Mouse (Mus musculus) liver (tissue): ENCODE data around the gene Egfl7.

Source experiments
- DNase-seq: peaks from one replicate; pipeline ENCODE4 v3.0.0-alpha.2; 2020; ENCODE audit warnings: mixed read lengths

Egfl7 gene

DNA sequence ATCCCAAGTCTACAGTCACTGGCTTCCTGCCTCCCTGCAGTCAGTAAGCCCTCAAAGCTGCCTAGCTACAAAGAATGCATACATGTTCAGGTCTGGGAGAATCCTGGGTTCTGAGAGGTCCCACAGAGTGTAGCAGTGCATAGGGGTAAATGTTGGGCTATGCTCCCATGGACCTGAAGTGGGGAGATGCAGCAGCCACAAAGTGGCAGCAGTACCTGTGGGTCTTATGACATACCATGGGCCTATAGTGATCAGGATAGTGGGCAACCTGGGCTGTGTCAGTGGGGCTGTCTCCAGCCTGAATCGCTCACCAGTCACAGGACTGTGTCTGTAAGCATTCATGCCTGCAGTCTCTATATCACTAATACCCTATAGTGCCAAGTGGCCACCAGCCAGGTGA, at the start of gene Egfl7:
Gene Egfl7, plus strand, starts transcription at position 301 of the 400 bp plus-strand sequence.
- no peak for DNase-seq

GRCm38 (mm10) chr2:26531829-26532228, 48.0 kb upstream of the Egfl7 start:
- no peak for DNase-seq

GRCm38 (mm10) chr2:26533249-26533648, 46.6 kb upstream of the Egfl7 start:
- no peak for DNase-seq

DNA sequence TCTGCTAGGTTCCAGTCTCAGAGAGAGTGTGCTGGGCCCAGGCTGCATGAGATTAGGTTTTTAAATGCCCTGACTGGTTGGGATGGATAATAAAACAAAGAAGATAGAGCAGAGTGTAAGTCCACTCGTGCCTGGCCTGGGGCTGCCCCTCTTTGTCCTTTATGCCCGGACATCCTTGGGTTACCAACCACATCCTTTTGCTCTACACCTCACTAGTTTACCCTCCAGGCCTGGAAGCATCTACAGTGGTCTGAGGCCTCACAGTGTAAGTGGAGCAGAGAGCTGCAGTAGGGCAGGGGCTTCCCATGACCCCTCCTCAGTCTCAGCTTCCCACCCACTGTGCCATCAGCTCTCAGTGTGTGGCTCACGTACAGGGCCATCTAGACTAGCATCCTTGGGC, 45.7 kb upstream of the Egfl7 start:
- no peak for DNase-seq

GRCm38 (mm10) chr2:26534616-26535015, 45.2 kb upstream of the Egfl7 start:
- peak; percentile 24 for DNase-seq

DNA sequence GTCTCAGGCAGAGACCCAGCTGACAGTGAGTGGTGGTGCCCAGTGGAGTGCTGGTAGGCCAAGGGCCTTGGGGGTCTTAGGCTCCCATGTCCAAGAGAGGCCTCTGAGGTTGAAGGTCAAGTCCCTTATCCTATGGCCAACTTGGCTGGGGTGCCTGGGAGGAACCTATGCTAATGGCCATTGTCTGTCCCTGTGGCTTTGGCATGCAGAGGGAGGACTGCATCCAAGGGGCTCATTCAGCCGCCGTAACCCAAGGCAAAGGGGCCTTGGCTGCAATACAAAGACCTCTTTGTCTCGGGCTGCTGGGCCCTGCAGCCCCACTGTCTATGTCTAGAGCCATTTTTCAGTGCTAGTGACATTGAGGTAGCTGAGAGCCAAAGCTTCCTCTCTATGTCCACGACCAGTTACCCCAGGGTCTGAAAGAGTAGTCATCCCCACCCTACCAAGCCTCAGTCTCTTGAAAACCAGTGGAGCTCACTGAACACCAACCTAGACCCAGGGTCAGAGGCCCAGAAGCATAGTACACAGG, 44.2 kb upstream of the Egfl7 start:
- no peak for DNase-seq

GRCm38 (mm10) chr2:26539516-26539915, 40.3 kb upstream of the Egfl7 start:
- DNase-seq, result no peak

DNA sequence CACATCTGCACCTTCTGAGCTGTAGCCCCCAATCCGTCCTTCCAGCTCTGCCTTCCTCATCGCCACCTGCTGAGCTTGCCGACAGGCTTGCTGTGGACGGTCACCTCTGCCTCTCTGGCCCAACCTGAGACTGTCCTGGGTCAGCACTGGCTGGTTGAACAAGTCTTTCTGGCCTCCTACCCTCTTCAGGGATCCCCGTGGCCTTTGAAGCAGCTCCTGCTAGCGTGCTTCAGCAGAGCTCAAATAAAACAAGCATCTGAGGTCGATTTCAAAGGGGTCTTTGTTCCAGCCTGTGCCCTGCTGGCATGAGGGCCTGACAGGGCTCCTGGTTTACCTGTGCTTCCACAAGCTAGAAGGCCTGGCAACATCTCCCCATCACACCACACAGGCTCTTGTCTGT, 39.1 kb upstream of the Egfl7 start:
- DNase-seq, result no peak

GRCm38 (mm10) chr2:26541258-26541910, 38.4 kb upstream of the Egfl7 start:
- DNase-seq, result no peak

GRCm38 (mm10) chr2:26543155-26543554, 36.7 kb upstream of the Egfl7 start:
- peak; percentile 27 for DNase-seq

DNA sequence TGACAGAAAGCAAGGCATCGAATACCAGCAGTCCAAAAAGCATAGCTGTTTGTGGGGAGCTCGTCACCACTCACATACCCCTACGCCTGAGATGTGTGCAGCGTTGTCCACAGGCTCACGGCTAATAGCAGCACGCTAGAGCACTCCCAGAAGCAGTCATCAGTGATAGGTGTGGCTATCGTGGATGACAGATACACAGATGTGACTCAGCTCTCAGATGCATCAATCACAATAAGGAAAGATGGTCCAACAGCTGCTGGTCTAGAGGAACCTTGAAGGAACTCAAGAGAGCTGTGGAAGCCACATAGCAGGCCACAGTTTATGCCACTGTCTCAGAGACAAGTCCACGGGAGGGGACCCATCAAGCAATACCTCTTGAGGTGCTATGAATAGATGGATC, 36.0 kb upstream of the Egfl7 start:
- no peak for DNase-seq

DNA sequence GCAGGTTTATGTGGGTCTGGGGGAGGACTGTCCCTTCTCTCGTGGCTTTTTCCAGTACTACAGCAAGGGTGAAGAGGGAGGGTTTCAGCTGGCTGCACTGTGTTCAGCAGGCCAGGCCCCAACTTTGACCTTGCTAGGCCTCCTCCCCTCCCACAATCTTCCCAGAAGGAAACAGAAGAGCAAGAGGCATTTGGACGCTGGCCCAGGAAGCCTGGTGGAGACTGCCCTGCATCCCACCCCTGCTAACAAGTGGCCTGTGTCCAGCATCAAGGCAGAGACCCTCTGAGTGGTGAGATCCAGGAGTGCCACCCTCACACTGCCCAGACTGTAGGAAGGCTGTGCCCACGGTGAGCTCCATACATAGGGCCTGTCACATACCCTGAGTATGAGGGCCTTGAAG, 35.5 kb upstream of the Egfl7 start:
- DNase-seq, result no peak

- peak; percentile 31 for DNase-seq
Observed at GRCm38 (mm10) chr2:26547481-26547880, 32.3 kb upstream of the Egfl7 start.

- peak; percentile 52 for DNase-seq
Observed at GRCm38 (mm10) chr2:26549801-26550200, 30.0 kb upstream of the Egfl7 start.

- no peak for DNase-seq
Observed at GRCm38 (mm10) chr2:26550205-26550604, 29.6 kb upstream of the Egfl7 start.

GRCm38 (mm10) chr2:26550777-26551176, 29.0 kb upstream of the Egfl7 start:
- DNase-seq, result no peak

GRCm38 (mm10) chr2:26551446-26551845, 28.4 kb upstream of the Egfl7 start:
- no peak for DNase-seq

- no peak for DNase-seq
Observed at GRCm38 (mm10) chr2:26552066-26552465, 27.7 kb upstream of the Egfl7 start.

- DNase-seq, result no peak
Observed at GRCm38 (mm10) chr2:26553904-26554303, 25.9 kb upstream of the Egfl7 start.

GRCm38 (mm10) chr2:26555076-26555475, 24.7 kb upstream of the Egfl7 start:
- no peak for DNase-seq

DNA sequence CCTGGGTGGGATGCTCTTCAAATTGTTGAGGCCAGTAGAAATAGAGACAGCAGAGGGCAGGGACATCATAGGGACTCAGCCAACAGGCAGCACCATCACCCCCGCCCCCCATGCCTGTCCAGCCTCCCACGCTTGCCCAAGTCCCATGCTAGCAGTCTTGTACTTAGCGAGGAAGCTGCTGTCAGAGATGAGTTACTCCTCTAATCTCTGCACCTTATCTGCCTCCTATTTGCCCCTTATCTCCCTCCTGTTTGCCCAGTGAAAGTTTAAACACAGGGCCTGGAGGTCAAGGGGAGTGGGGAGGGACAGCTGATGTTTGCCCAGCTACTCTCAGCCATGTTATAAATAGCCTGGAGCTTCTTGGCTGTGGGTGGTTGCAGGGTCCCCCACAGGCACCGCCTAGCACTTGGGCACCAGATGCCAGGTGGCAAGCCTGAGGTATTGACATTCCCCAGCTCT, 23.2 kb upstream of the Egfl7 start:
- DNase-seq, result no peak

- no peak for DNase-seq
Observed at GRCm38 (mm10) chr2:26560506-26560905, 19.3 kb upstream of the Egfl7 start.

GRCm38 (mm10) chr2:26561351-26562016, 18.3 kb upstream of the Egfl7 start:
- no peak for DNase-seq

DNA sequence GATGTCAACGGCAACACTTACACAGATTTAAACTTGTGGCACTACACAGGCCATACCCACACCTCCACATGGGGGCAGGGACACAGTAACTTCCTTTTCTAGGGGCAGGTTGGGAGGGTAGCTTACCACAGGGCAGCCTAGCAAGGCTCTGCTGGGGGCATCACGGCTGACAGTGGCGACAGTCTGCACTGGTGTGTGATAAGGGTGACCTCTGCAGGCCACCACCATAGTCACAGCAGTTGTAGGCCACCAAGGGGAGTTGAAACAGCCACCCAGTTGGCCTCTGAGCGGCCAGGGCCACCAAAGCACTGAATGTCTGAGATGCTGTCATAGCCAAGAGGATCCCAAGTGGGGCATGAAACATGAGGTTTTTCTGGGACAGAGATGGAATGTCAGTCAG, 13.6 kb upstream of the Egfl7 start:
- DNase-seq, result peak; percentile 56
